Comparison of ENCODE assay signal across 25 mouse cellular contexts in the genomic region with DNA sequence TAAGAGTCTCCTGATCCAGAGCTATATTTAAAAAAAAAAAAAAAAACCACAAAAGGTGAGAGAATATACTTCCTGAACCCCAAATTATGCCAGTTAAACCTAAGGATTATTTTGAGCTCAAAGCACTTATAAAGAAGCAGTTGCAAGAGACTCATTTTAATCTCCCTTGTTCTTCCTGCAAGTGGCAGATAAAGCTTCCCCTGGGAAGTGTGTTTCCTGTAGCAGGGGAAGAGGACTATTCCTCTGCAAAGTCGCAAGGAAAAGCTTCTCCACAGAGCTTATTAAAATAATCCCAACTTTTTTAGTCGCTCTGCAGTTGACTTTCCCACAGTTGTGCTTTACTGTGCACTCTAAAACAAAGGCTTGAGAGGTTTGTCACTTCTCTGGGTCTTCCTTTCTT.
DNase-seq lines count a peak whose midpoint lies in the region; ATAC-seq and TF ChIP-seq lines count a peak whose summit lies in the region.
"Had no signal": no experiment of that assay in that cellular context is flagged by ENCODE, and none has a peak within 500 bp of the region (broad histone marks: within the 10 kb centered on the region; RNA-seq: fewer than 3 reads in every experiment).

No protein-coding gene starts in this region.

- intact Hi-C loops in heart, postnatal 25 days (cut with DNase I): no loop called here
- intact Hi-C loops in heart, postnatal 36 days (cut with DNase I): loop anchor here (5.0 kb wide), 1 partner anchor 118 kb away; no protein-coding TSS in a partner anchor

- no peak overlapping the region for H3K4me3 ChIP-seq in heart, embryonic 14.5 days (ENCODE audit: control insufficient read depth in 1 of 2, insufficient read depth in 1 of 2, low read depth in 1 of 2, low read length in 2 of 2)
- no peak overlapping the region for H3K4me3 ChIP-seq in kidney, postnatal 0 days (replicated peaks; ENCODE audit: low read depth, low read length)
- no peak overlapping the region for H3K4me3 ChIP-seq in cerebellum, adult 2 months (replicated peaks; ENCODE audit: insufficient read depth, low read depth, low read length)
- H3K4me3 ChIP-seq: embryonic facial prominence, embryonic 15.5 days; gastrocnemius, adult 2 months; hindbrain, embryonic 12.5 days; hindbrain, embryonic 15.5 days; kidney, embryonic 15.5 days had no signal

- H3K36me3 ChIP-seq in heart, embryonic 14.5 days (ENCODE audit: control insufficient read depth, insufficient read depth, low read length): no peaks in the 10 kb centered on the region
- no peaks in the 10 kb centered on the region for H3K36me3 ChIP-seq in kidney, postnatal 0 days (ENCODE audit: insufficient read depth, low read length)
- H3K36me3 ChIP-seq: embryonic facial prominence, embryonic 15.5 days; hindbrain, embryonic 12.5 days; hindbrain, embryonic 15.5 days; kidney, embryonic 15.5 days had no signal

- H3K27me3 ChIP-seq in heart, embryonic 14.5 days (ENCODE audit: control insufficient read depth, insufficient read depth, low read length): no peaks in the 10 kb centered on the region
- H3K27me3 ChIP-seq in kidney, postnatal 0 days (ENCODE audit: insufficient read depth, low read length): no peaks in the 10 kb centered on the region
- H3K27me3 ChIP-seq in cerebellum, adult 2 months (ENCODE audit: control insufficient read depth, insufficient read depth, low read length): no peaks in the 10 kb centered on the region
- H3K27me3 ChIP-seq: embryonic facial prominence, embryonic 15.5 days; hindbrain, embryonic 12.5 days; hindbrain, embryonic 15.5 days; kidney, embryonic 15.5 days had no signal

- H3K27ac ChIP-seq in heart, embryonic 14.5 days (replicated peaks in 1 of 2; ENCODE audit: control insufficient read depth in 1 of 2, insufficient read depth in 1 of 2, low read depth in 2 of 2, low read length in 2 of 2): peak overlapping the region; percentile 33 to 50; a peak in 3 of 4 replicates
- H3K27ac ChIP-seq in kidney, postnatal 0 days: no peak overlapping the region
- H3K27ac ChIP-seq in cerebellum, adult 2 months (ENCODE audit: insufficient read depth, low read length): no peak overlapping the region
- H3K27ac ChIP-seq: embryonic facial prominence, embryonic 15.5 days; gastrocnemius, adult 2 months; hindbrain, embryonic 12.5 days; hindbrain, embryonic 15.5 days; kidney, embryonic 15.5 days had no signal

- TF ChIP-seq POLR2A in cerebellum, adult 2 months (IDR thresholded peaks at IDR 0.05; ENCODE audit: borderline replicate concordance, insufficient read depth, low read length): no peak

- ATAC-seq in heart, embryonic 14.5 days (ENCODE audit: insufficient number of reproducible peaks, insufficient read depth, low FRiP score, low read depth): no peak
- ATAC-seq in kidney, postnatal 0 days (replicated peaks; ENCODE audit: low FRiP score, low read depth): no peak
- ATAC-seq: CD4-positive, CD25-positive, alpha-beta regulatory T cell, adult 4 months; forebrain, embryonic 14.5 days; forebrain, postnatal 0 days; intestine, postnatal 0 days had no signal

- no peak for TF ChIP-seq CTCF in kidney, postnatal 0 days (IDR thresholded peaks at IDR 0.05; ENCODE audit: low read depth)
- no peak for TF ChIP-seq CTCF in cerebellum, adult 2 months (IDR thresholded peaks at IDR 0.05; ENCODE audit: borderline replicate concordance, insufficient read depth, low read depth, low read length)

- H3K4me1 ChIP-seq in heart, embryonic 14.5 days (ENCODE audit: control insufficient read depth in 2 of 2, insufficient read depth in 2 of 2, low read length in 2 of 2): no peaks in the 10 kb centered on the region
- no peaks in the 10 kb centered on the region for H3K4me1 ChIP-seq in kidney, postnatal 0 days (replicated peaks; ENCODE audit: insufficient read depth, low read length)
- H3K4me1 ChIP-seq in cerebellum, adult 2 months (ENCODE audit: control insufficient read depth, insufficient read depth, low read length): no peaks in the 10 kb centered on the region
- H3K4me1 ChIP-seq: embryonic facial prominence, embryonic 15.5 days; hindbrain, embryonic 12.5 days; hindbrain, embryonic 15.5 days; kidney, embryonic 15.5 days had no signal

- WGBS in heart, embryonic 14.5 days: 29% methylated on average over 2 of the region's 2 CpGs
- WGBS in kidney, postnatal 0 days: 38% methylated on average over 2 of the region's 2 CpGs
- 45% methylated on average over 2 of the region's 2 CpGs for WGBS in cerebellum, adult 2 months

- no peaks in the 10 kb centered on the region for H3K9me3 ChIP-seq in heart, embryonic 14.5 days (ENCODE audit: control insufficient read depth, low read length)
- H3K9me3 ChIP-seq in kidney, postnatal 0 days (replicated peaks; ENCODE audit: low read length): no peaks in the 10 kb centered on the region
- H3K9me3 ChIP-seq: embryonic facial prominence, embryonic 15.5 days; hindbrain, embryonic 12.5 days; hindbrain, embryonic 15.5 days; kidney, embryonic 15.5 days had no signal

- H3K9ac ChIP-seq in heart, embryonic 14.5 days (ENCODE audit: low read length): no peak overlapping the region
- no peak overlapping the region for H3K9ac ChIP-seq in kidney, postnatal 0 days (ENCODE audit: low read depth, low read length)
- H3K9ac ChIP-seq: embryonic facial prominence, embryonic 15.5 days; forebrain, postnatal 0 days; hindbrain, embryonic 12.5 days; hindbrain, embryonic 15.5 days; kidney, embryonic 15.5 days had no signal

- DNase-seq in heart, adult 8-10 months (ENCODE audit: low spot score): peak; percentile 26
- DNase-seq in heart, postnatal 25 days (ENCODE audit: low spot score): no peak
- DNase-seq in heart, postnatal 36 days: no peak
- peak; percentile 2 for DNase-seq in kidney, postnatal 0 days (ENCODE audit: low spot score)
- no peak for DNase-seq in kidney, adult 18-20 months
- no peak for DNase-seq in cerebellum, adult 2 months
- DNase-seq: adrenal gland, adult 2 months; adrenal gland, postnatal 14 days; cerebellum, adult 11 months; cerebellum, adult 8-10 months; cerebellum, postnatal 10 days; cerebellum, postnatal 36 days; embryo, embryonic 11 days; forebrain, postnatal 0 days; gastrocnemius, adult 2 months; gastrocnemius, postnatal 14 days; kidney, adult 8-10 months had no signal

- H3K4me2 ChIP-seq in heart, embryonic 14.5 days (ENCODE audit: low read length): no peak overlapping the region
- no peak overlapping the region for H3K4me2 ChIP-seq in kidney, postnatal 0 days (ENCODE audit: low read length)
- H3K4me2 ChIP-seq: embryonic facial prominence, embryonic 15.5 days; hindbrain, embryonic 12.5 days; hindbrain, embryonic 15.5 days; kidney, embryonic 15.5 days had no signal

Comparison
In these comparisons a context has a peak if more than half of its experiments do, and no peak if none do; other contexts are left out.
1. DNase-seq: peak in heart, adult 8-10 months (single experiment) and kidney, postnatal 0 days (single experiment); none in heart, postnatal 25 days (single experiment), heart, postnatal 36 days (0 of 2), kidney, adult 18-20 months (single experiment) and cerebellum, adult 2 months (0 of 2).
2. H3K27ac ChIP-seq: peak in heart, embryonic 14.5 days (2 of 2); none in kidney, postnatal 0 days (single experiment) and cerebellum, adult 2 months (single experiment).